Mouse (Mus musculus): Measurements from ENCODE around the gene Pikfyve.

Gene Pikfyve

GRCm38 (mm10) chr1:65314054-65315021, 127.9 kb downstream of the Pikfyve start:
- no peak for DNase-seq (ENCODE audit: low spot score)

DNA sequence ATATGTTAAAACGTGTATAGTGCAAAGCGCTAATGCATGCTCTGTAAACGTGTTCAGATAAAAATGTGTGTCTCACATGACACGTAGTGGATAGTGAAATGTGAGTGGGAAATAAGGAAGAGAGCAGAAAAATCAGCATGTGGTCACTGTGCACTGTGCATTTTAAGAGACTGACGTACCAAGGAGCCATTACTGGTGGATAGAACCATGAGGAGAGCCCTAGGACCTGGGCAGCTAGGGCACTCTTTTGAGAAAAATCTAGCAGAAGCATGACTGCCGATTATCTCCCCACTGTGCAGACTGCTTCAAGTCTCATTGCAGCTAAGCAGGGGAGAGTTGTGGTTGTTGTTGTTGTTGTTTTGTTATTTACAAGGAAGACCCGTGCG, 128.5 kb downstream of the Pikfyve start:
- no peak for DNase-seq (ENCODE audit: low spot score)
